Mouse (Mus musculus) midbrain, embryonic 14.5 days (tissue): Measurements from ENCODE around the gene Atoh8. TPM values are rescaled to one million over a fixed set of nuclear protein-coding genes. Genes with fewer than 3 reads are reported as not detected.

Experiments used
- polyA plus RNA-seq: library from polyadenylated mRNA; unstranded; fragments of >200 nt; fragmentation: Nextera tagmentation; extraction: Ambion mirVana; gene quantifications from 2 replicates; pipeline ENCODE4 v1.2.1, GENCODE M21; 2014

The Atoh8 gene
- polyA plus RNA-seq, 1 experiment from 2014 or later = 2.4 TPM

Other genes with a start within 250 kb of the Atoh8 start
- gene St3gal5, start 138.0 kb downstream of the Atoh8 start, polyA plus RNA-seq = 44.4 and 49.8 TPM in 2 replicates
- not detected in 2 replicates for gene Sftpb, start 69.0 kb upstream of the Atoh8 start, polyA plus RNA-seq
- gene Usp39, start 109.6 kb upstream of the Atoh8 start, polyA plus RNA-seq = 47.8 and 60.6 TPM in 2 replicates
- gene 0610030E20Rik, start 111.7 kb upstream of the Atoh8 start, polyA plus RNA-seq = 14.6 and 16.0 TPM in 2 replicates
- 9.8 and 17.1 TPM in 2 replicates for gene Tmem150a, start 119.9 kb upstream of the Atoh8 start, polyA plus RNA-seq
- gene Rnf181, start 131.4 kb upstream of the Atoh8 start, polyA plus RNA-seq = 116 and 122 TPM in 2 replicates
- 3.2 and 15.2 TPM in 2 replicates for gene Vamp5, start 144.9 kb upstream of the Atoh8 start, polyA plus RNA-seq
- 7.2 and 16.9 TPM in 2 replicates for gene Vamp8, start 155.1 kb upstream of the Atoh8 start, polyA plus RNA-seq
- 5.8 and 8.0 TPM in 2 replicates for gene Ggcx, start 178.7 kb upstream of the Atoh8 start, polyA plus RNA-seq
- gene Mat2a, start 204.0 kb upstream of the Atoh8 start, polyA plus RNA-seq = 318 and 413 TPM in 2 replicates